Mouse (Mus musculus): ENCODE results near the gene Polr2b. TPM values are rescaled to one million over a fixed set of nuclear protein-coding genes. Genes with fewer than 3 reads are reported as not detected.

Polr2b gene
- total and polyA plus RNA-seq, 3 experiments, result 3.7 to 179 (median 148) TPM

- Histone ChIP-seq H3K4me3 (ENCODE audit: low read depth, low read length) (no peak overlapping the region), H3K36me3 (replicated peaks) (no peaks in the 10 kb centered on the region), H3K27me3 (ENCODE audit: insufficient read depth, low read length) (no peaks in the 10 kb centered on the region), H3K4me1 (ENCODE audit: insufficient read depth, low read depth, low read length) (no peaks in the 10 kb centered on the region), H3K9me3 (replicated peaks) (0 out of 2 replicates have a peak, but pooled peaks cover 5% of the 10 kb centered on the region)
- TF ChIP-seq TAL1 (conservative IDR thresholded peaks at IDR 0.05; ENCODE audit: low read depth, low read length) (no peak), GATA1 (IDR thresholded peaks at IDR 0.05; ENCODE audit: borderline replicate concordance, low read length) (no peak), POLR2AphosphoS5 (IDR thresholded peaks at IDR 0.05; ENCODE audit: insufficient replicate concordance, low read depth, low read length) (no peak), GATA2 (IDR thresholded peaks at IDR 0.05; ENCODE audit: borderline replicate concordance, low read depth, low read length) (no peak), CTCF (IDR thresholded peaks at IDR 0.05; ENCODE audit: low read depth, low read length) (no peak)
- ATAC-seq (ENCODE audit: extremely low read depth, insufficient number of reproducible peaks, low FRiP score, poor library complexity, severe bottlenecking), result no peak
- DNase-seq (ENCODE audit: low spot score), result no peak
These were observed 54.6 kb downstream of the Polr2b start for GRCm38 (mm10) chr5:77364443-77365038.

GRCm38 (mm10) chr5:77366313-77366712, 56.4 kb downstream of the Polr2b start:
- Histone ChIP-seq H3K4me1 (ENCODE audit: insufficient read depth, low read depth, low read length) (no peaks in the 10 kb centered on the region), H3K9me3 (replicated peaks) (0 out of 2 replicates have a peak, but pooled peaks cover 5% of the 10 kb centered on the region), H3K4me3 (ENCODE audit: low read depth, low read length) (no peak overlapping the region), H3K27me3 (ENCODE audit: insufficient read depth, low read length) (no peaks in the 10 kb centered on the region), H3K36me3 (replicated peaks) (no peaks in the 10 kb centered on the region)
- DNase-seq (ENCODE audit: low spot score), result no peak
- no peak for ATAC-seq (ENCODE audit: extremely low read depth, insufficient number of reproducible peaks, low FRiP score, poor library complexity, severe bottlenecking)
- no peak for TF ChIP-seq GATA2 (IDR thresholded peaks at IDR 0.05; ENCODE audit: borderline replicate concordance, low read depth, low read length)
- no peak for TF ChIP-seq POLR2AphosphoS5 (IDR thresholded peaks at IDR 0.05; ENCODE audit: insufficient replicate concordance, low read depth, low read length)
- TF ChIP-seq GATA1 (IDR thresholded peaks at IDR 0.05; ENCODE audit: borderline replicate concordance, low read length), result no peak
- no peak for TF ChIP-seq TAL1 (conservative IDR thresholded peaks at IDR 0.05; ENCODE audit: low read depth, low read length)
- TF ChIP-seq CTCF (IDR thresholded peaks at IDR 0.05; ENCODE audit: low read depth, low read length), result no peak

- ATAC-seq (ENCODE audit: extremely low read depth, insufficient number of reproducible peaks, low FRiP score, poor library complexity, severe bottlenecking), result no peak
These were observed 57.2 kb downstream of the Polr2b start for GRCm38 (mm10) chr5:77367145-77367544.

GRCm38 (mm10) chr5:77367682-77368081, 57.7 kb downstream of the Polr2b start:
- no peak for DNase-seq (ENCODE audit: low spot score)

More at GRCm38 (mm10) chr5:77367145-77367544, 57.2 kb downstream of the Polr2b start:
- no peaks in the 10 kb centered on the region for H3K27me3 ChIP-seq (ENCODE audit: insufficient read depth, low read length)
- H3K9me3 ChIP-seq (replicated peaks), result peaks cover 7% of the 10 kb centered on the region
- DNase-seq (ENCODE audit: low spot score), result no peak
- H3K4me3 ChIP-seq (ENCODE audit: low read depth, low read length), result no peak overlapping the region
- no peaks in the 10 kb centered on the region for H3K4me1 ChIP-seq (ENCODE audit: insufficient read depth, low read depth, low read length)
- no peaks in the 10 kb centered on the region for H3K36me3 ChIP-seq (replicated peaks)
- TF ChIP-seq CTCF (IDR thresholded peaks at IDR 0.05; ENCODE audit: low read depth, low read length), result no peak
- no peak for TF ChIP-seq TAL1 (conservative IDR thresholded peaks at IDR 0.05; ENCODE audit: low read depth, low read length)

GRCm38 (mm10) chr5:77368194-77368593, 58.2 kb downstream of the Polr2b start:
- DNase-seq (ENCODE audit: low spot score) (no peak), ATAC-seq (ENCODE audit: extremely low read depth, insufficient number of reproducible peaks, low FRiP score, poor library complexity, severe bottlenecking) (no peak)
- no peak for TF ChIP-seq GATA1 (IDR thresholded peaks at IDR 0.05; ENCODE audit: borderline replicate concordance, low read length)
- TF ChIP-seq GATA2 (IDR thresholded peaks at IDR 0.05; ENCODE audit: borderline replicate concordance, low read depth, low read length), result no peak
- TF ChIP-seq CTCF (IDR thresholded peaks at IDR 0.05; ENCODE audit: low read depth, low read length), result no peak
- TF ChIP-seq TAL1 (conservative IDR thresholded peaks at IDR 0.05; ENCODE audit: low read depth, low read length), result no peak
- no peak for TF ChIP-seq POLR2AphosphoS5 (IDR thresholded peaks at IDR 0.05; ENCODE audit: insufficient replicate concordance, low read depth, low read length)
- H3K4me1 ChIP-seq (ENCODE audit: insufficient read depth, low read depth, low read length), result no peaks in the 10 kb centered on the region
- no peaks in the 10 kb centered on the region for H3K36me3 ChIP-seq (replicated peaks)
- no peak overlapping the region for H3K4me3 ChIP-seq (ENCODE audit: low read depth, low read length)
- no peaks in the 10 kb centered on the region for H3K27me3 ChIP-seq (ENCODE audit: insufficient read depth, low read length)
- peaks cover 8% of the 10 kb centered on the region for H3K9me3 ChIP-seq (replicated peaks)

More at GRCm38 (mm10) chr5:77367682-77368081, 57.7 kb downstream of the Polr2b start:
- no peak for TF ChIP-seq GATA1 (IDR thresholded peaks at IDR 0.05; ENCODE audit: borderline replicate concordance, low read length)
- H3K36me3 ChIP-seq (replicated peaks), result no peaks in the 10 kb centered on the region
- no peak for ATAC-seq (ENCODE audit: extremely low read depth, insufficient number of reproducible peaks, low FRiP score, poor library complexity, severe bottlenecking)
- H3K4me1 ChIP-seq (ENCODE audit: insufficient read depth, low read depth, low read length), result no peaks in the 10 kb centered on the region
- H3K4me3 ChIP-seq (ENCODE audit: low read depth, low read length), result no peak overlapping the region
- no peaks in the 10 kb centered on the region for H3K27me3 ChIP-seq (ENCODE audit: insufficient read depth, low read length)
- peaks cover 8% of the 10 kb centered on the region for H3K9me3 ChIP-seq (replicated peaks)

GRCm38 (mm10) chr5:77369394-77369793, 59.4 kb downstream of the Polr2b start:
- TF ChIP-seq TAL1 (conservative IDR thresholded peaks at IDR 0.05; ENCODE audit: low read depth, low read length), result no peak
- TF ChIP-seq CTCF (IDR thresholded peaks at IDR 0.05; ENCODE audit: low read depth, low read length), result no peak
- no peak for TF ChIP-seq GATA1 (IDR thresholded peaks at IDR 0.05; ENCODE audit: borderline replicate concordance, low read length)
- no peak for TF ChIP-seq GATA2 (IDR thresholded peaks at IDR 0.05; ENCODE audit: borderline replicate concordance, low read depth, low read length)
- TF ChIP-seq POLR2AphosphoS5 (IDR thresholded peaks at IDR 0.05; ENCODE audit: insufficient replicate concordance, low read depth, low read length), result no peak
- no peak for ATAC-seq (ENCODE audit: extremely low read depth, insufficient number of reproducible peaks, low FRiP score, poor library complexity, severe bottlenecking)
- Histone ChIP-seq H3K36me3 (replicated peaks) (no peaks in the 10 kb centered on the region), H3K4me1 (ENCODE audit: insufficient read depth, low read depth, low read length) (no peaks in the 10 kb centered on the region), H3K9me3 (replicated peaks) (peaks cover 12% of the 10 kb centered on the region), H3K4me3 (ENCODE audit: low read depth, low read length) (no peak overlapping the region), H3K27me3 (ENCODE audit: insufficient read depth, low read length) (no peaks in the 10 kb centered on the region)
- no peak for DNase-seq (ENCODE audit: low spot score)

All from G1E (cell line).